Mouse (Mus musculus): Measurements from ENCODE around the gene Gm11639.

DNA sequence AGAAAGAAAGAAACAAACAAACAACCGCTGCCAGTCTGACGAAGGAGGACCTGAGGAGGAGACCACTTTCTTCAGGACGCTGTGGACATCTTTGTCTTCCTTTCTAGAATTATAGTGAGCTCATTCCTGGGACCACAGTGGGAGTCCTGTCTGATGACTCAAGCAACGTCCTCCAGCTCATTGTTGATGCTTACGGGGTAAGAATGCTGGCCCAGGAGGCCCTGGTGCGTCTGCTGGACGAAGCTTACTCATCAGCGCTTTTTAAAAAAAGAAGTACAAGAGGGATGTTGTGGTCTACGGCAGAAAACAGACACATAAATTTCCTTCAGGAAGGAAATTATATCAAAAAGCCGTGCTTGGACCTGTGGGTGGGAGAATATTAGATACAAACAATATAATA is 44.6 kb upstream of the Gm11639 start:
- TF ChIP-seq CTCF (IDR thresholded peaks at IDR 0.05; ENCODE audit: borderline replicate concordance, insufficient read depth, low read depth, low read length) (no peak), POLR2A (IDR thresholded peaks at IDR 0.05; ENCODE audit: borderline replicate concordance, insufficient read depth, low read length) (no peak)
